Mouse (Mus musculus) MEL (cell line): ENCODE measurements at regions not wholly inside any gene's neighbourhood (a gene's known extent, or its start where the extent isn't known, plus 50 kb on each side); places are given as distances from the start of the nearest gene placed in this dataset.

Experiments
- DNase-seq: peaks from one replicate; pipeline ENCODE4 v3.0.0; 2011; ENCODE audit warnings: low read depth, low spot score
- H3K27ac ChIP-seq: 2 replicates; pipeline ENCODE4 v1.5.1; 2012; ENCODE audit warnings: low read depth, mild to moderate bottlenecking, control low read depth, low read length, moderate library complexity; ENCODE audit not compliant: control insufficient read depth
- H3K27me3 ChIP-seq, 2 experiments: fragments of 150-350 bp in 1 of 2; sonication (generic) in 1 of 2; 2 replicates each; pipeline ENCODE4 v1.6.1; 2012; ENCODE audit warnings: low read length in 2 of 2, mild to moderate bottlenecking in 2 of 2, improper control_type of control experiment in 1 of 2, moderate library complexity in 1 of 2; ENCODE audit not compliant: insufficient read depth in 2 of 2, control insufficient read depth in 1 of 2
- H3K36me3 ChIP-seq, 2 experiments: 2 replicates each; pipeline ENCODE4 v1.6.1; 2012 to 2014; ENCODE audit warnings: low read length in 2 of 2, improper control_type of control experiment in 1 of 2, inconsistent platforms in 1 of 2, mild to moderate bottlenecking in 1 of 2; ENCODE audit not compliant: insufficient read depth in 2 of 2, control insufficient read depth in 1 of 2
- H3K4me1 ChIP-seq, 2 experiments: fragments of 150-350 bp in 1 of 2; sonication (generic) in 1 of 2; 2 replicates each; pipeline ENCODE4 v1.6.1; 2012; ENCODE audit warnings: low read length in 2 of 2, improper control_type of control experiment in 1 of 2, mild to moderate bottlenecking in 1 of 2; ENCODE audit not compliant: insufficient read depth in 2 of 2, control insufficient read depth in 1 of 2
- H3K4me3 ChIP-seq, 2 experiments: fragments of 150-350 bp in 1 of 2; sonication (generic) in 1 of 2; 2 replicates each; pipeline ENCODE4 v1.5.1; 2012; ENCODE audit warnings: low read depth in 2 of 2, low read length in 2 of 2, mild to moderate bottlenecking in 2 of 2, moderate library complexity in 2 of 2, control low read depth in 1 of 2, improper control_type of control experiment in 1 of 2; ENCODE audit not compliant: control insufficient read depth in 1 of 2, insufficient read depth in 1 of 2
- H3K79me2 ChIP-seq: 2 replicates; pipeline ENCODE4 v1.6.1; 2012; ENCODE audit warnings: mild to moderate bottlenecking, low read length, moderate library complexity; ENCODE audit not compliant: control insufficient read depth, poor library complexity, insufficient read depth
- H3K9ac ChIP-seq: 2 replicates; pipeline ENCODE4 v1.6.1; 2012; ENCODE audit warnings: low read depth, mild to moderate bottlenecking, control low read depth, low read length, moderate library complexity; ENCODE audit not compliant: control insufficient read depth, poor library complexity, severe bottlenecking
- H3K9me3 ChIP-seq: fragments of 150-350 bp; sonication (generic); replicated peaks from 2 replicates; pipeline ENCODE4 v1.6.1; 2012; ENCODE audit warnings: mild to moderate bottlenecking, low read length, improper control_type of control experiment, moderate library complexity; ENCODE audit not compliant: insufficient read depth
- GABPA ChIP-seq: IDR thresholded peaks from 2 replicates; pipeline ENCODE4 v1.6.1; 2012; ENCODE audit warnings: low read depth, mild to moderate bottlenecking, inconsistent platforms, low read length, improper control_type of control experiment, moderate library complexity
- MAX ChIP-seq: IDR thresholded peaks from 2 replicates; pipeline ENCODE4 v1.6.1; 2011; ENCODE audit warnings: low read length, improper control_type of control experiment
- NELFE ChIP-seq: IDR thresholded peaks from 2 replicates; pipeline ENCODE4 v1.6.1; 2011; ENCODE audit warnings: low read depth, low read length, improper control_type of control experiment
- RAD21 ChIP-seq: IDR thresholded peaks from 2 replicates; pipeline ENCODE4 v1.6.1; 2011; ENCODE audit warnings: mild to moderate bottlenecking, low read depth, low read length, improper control_type of control experiment

DNA sequence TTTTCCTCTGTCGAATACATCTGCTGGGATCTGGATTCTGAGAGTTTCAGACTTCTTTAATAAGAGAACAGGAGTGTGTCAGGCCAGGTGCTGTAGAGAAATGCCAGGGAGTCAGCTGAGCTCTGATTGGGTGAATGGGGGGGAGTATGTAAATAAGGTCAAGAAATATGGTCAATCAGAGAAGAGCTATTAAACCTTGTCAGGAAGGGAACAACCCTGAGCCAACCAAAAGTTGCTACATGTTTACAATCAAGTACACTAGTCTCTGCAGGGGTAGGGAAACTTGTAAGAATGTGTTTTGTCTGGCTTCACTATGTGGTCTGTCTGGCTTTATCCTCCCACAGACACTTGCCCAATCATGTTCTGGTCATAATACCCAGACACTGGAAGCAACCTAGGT is 60.4 kb upstream of the Thpo start:
- Histone ChIP-seq H3K79me2 (no peaks in the 10 kb centered on the region), H3K9me3 (no peaks in the 10 kb centered on the region), H3K4me3 (no peak overlapping the region), H3K27me3 (peaks cover 11 to 19% of the 10 kb centered on the region in 2 experiments), H3K36me3 (no peaks in the 10 kb centered on the region), H3K27ac (no peak overlapping the region), H3K9ac (no peak overlapping the region), H3K4me1 (no peaks in the 10 kb centered on the region)
- TF ChIP-seq GABPA (no peak), RAD21 (no peak), NELFE (no peak), MAX (no peak)
- peak; percentile 57 for DNase-seq
